Mouse (Mus musculus) heart, embryonic 10.5 days (tissue): ENCODE results near the gene Ces2h. TPM values are rescaled to one million over a fixed set of nuclear protein-coding genes. Genes with fewer than 3 reads are reported as not detected.
A peak's percentile ranks its signal among the peaks of the same experiment; 100 is the strongest.

Source experiments
- DNase-seq: peaks from one replicate; pipeline ENCODE4 v3.0.0-alpha.2; 2017; ENCODE audit warnings: low spot score
- H3K27ac ChIP-seq: fragments of 300-500 bp; sonication (generic); 2 replicates; pipeline ENCODE4 v1.5.1; 2016; ENCODE audit warnings: mild to moderate bottlenecking
- H3K27me3 ChIP-seq: fragments of 300-500 bp; sonication (generic); 2 replicates; pipeline ENCODE4 v1.6.1; 2016; ENCODE audit warnings: mild to moderate bottlenecking; ENCODE audit not compliant: poor library complexity, insufficient read depth, severe bottlenecking
- H3K36me3 ChIP-seq: fragments of 300-500 bp; sonication (generic); 2 replicates; pipeline ENCODE4 v1.6.1; 2016; ENCODE audit warnings: mild to moderate bottlenecking, moderate library complexity
- H3K4me1 ChIP-seq: fragments of 300-500 bp; sonication (generic); 2 replicates; pipeline ENCODE4 v1.6.1; 2016; ENCODE audit warnings: mild to moderate bottlenecking
- H3K4me3 ChIP-seq: fragments of 300-500 bp; sonication (generic); 2 replicates; pipeline ENCODE4 v1.5.1; 2016; ENCODE audit warnings: mild to moderate bottlenecking, moderate library complexity
- H3K9me3 ChIP-seq: fragments of 300-500 bp; sonication (generic); 2 replicates; pipeline ENCODE4 v1.6.1; 2016; ENCODE audit warnings: mild to moderate bottlenecking, moderate library complexity
- WGBS: fragments of 180-500 bp; shearing (Covaris S2); methylation state at CpG from one replicate; pipeline ENCODE4 v1.1.7; 2016; 5-methylcytosine and 5-hydroxymethylcytosine counted together
- polyA plus RNA-seq: library from polyadenylated mRNA; unstranded; fragments of >200 nt; fragmentation: Nextera tagmentation; extraction: Ambion mirVana; gene quantifications from 2 replicates; pipeline ENCODE4 v1.2.1, GENCODE M21; 2016

Ces2h gene
- polyA plus RNA-seq = not detected in 2 replicates

GRCm38 (mm10) chr8:105000586-105000985 lies at the start of gene Ces2h:
Ces2h (plus strand) TSS chr8:105000853.
- Histone ChIP-seq H3K4me1 (no peaks in the 10 kb centered on the region), H3K27ac (no peak within 1 kb of the TSS), H3K36me3 (no peaks in the 10 kb centered on the region), H3K9me3 (0 out of 2 replicates have a peak, but pooled peaks cover 3% of the 10 kb centered on the region), H3K4me3 (no peak within 1 kb of the TSS), H3K27me3 (no peaks in the 10 kb centered on the region)
- 78% methylated on average over 7 of the region's 7 CpGs for WGBS
- DNase-seq = no peak

GRCm38 (mm10) chr8:104961537-104961961 lies 39.1 kb upstream of the Ces2h start, which contains the start of gene Ces2g:
Ces2g (plus strand) TSS chr8:104961718.
- H3K36me3 ChIP-seq = no peaks in the 10 kb centered on the region
- H3K4me3 ChIP-seq = no peak within 1 kb of the TSS
- WGBS = 64% methylated on average over 5 of the region's 5 CpGs
- H3K27ac ChIP-seq = no peak within 1 kb of the TSS
- no peaks in the 10 kb centered on the region for H3K9me3 ChIP-seq
- no peak for DNase-seq
- no peaks in the 10 kb centered on the region for H3K4me1 ChIP-seq
- H3K27me3 ChIP-seq = no peaks in the 10 kb centered on the region

GRCm38 (mm10) chr8:104962229-104962901 lies 38.3 kb upstream of the Ces2h start:
- DNase-seq = no peak
- Histone ChIP-seq H3K4me3 (no peak overlapping the region), H3K36me3 (no peaks in the 10 kb centered on the region), H3K27ac (no peak overlapping the region), H3K4me1 (no peaks in the 10 kb centered on the region), H3K27me3 (no peaks in the 10 kb centered on the region), H3K9me3 (no peaks in the 10 kb centered on the region)
- 63% methylated on average over 8 of the region's 8 CpGs for WGBS

- Histone ChIP-seq H3K27me3 (no peaks in the 10 kb centered on the region), H3K4me1 (no peaks in the 10 kb centered on the region), H3K9me3 (no peaks in the 10 kb centered on the region), H3K27ac (no peak overlapping the region), H3K36me3 (no peaks in the 10 kb centered on the region), H3K4me3 (no peak overlapping the region)
- WGBS = 84% methylated on average over 4 of the region's 4 CpGs
- no peak for DNase-seq
These were observed 37.2 kb upstream of the Ces2h start for GRCm38 (mm10) chr8:104963375-104963894.

- Histone ChIP-seq H3K9me3 (no peaks in the 10 kb centered on the region), H3K27me3 (no peaks in the 10 kb centered on the region), H3K4me3 (no peak overlapping the region), H3K4me1 (no peaks in the 10 kb centered on the region), H3K27ac (no peak overlapping the region), H3K36me3 (no peaks in the 10 kb centered on the region)
- DNase-seq = no peak
- WGBS = 83% methylated on average over 5 of the region's 5 CpGs
These were observed 16.5 kb upstream of the Ces2h start for GRCm38 (mm10) chr8:104984126-104984525.

GRCm38 (mm10) chr8:104984942-104985341 lies 15.7 kb upstream of the Ces2h start:
- 85% methylated on average over 2 of the region's 2 CpGs for WGBS
- no peak for DNase-seq
- no peaks in the 10 kb centered on the region for H3K27me3 ChIP-seq

GRCm38 (mm10) chr8:104998191-104998590 lies 2.5 kb upstream of the Ces2h start:
- Histone ChIP-seq H3K27ac (no peak overlapping the region), H3K9me3 (0 out of 2 replicates have a peak, but pooled peaks cover 3% of the 10 kb centered on the region), H3K4me3 (no peak overlapping the region), H3K36me3 (no peaks in the 10 kb centered on the region), H3K4me1 (no peaks in the 10 kb centered on the region), H3K27me3 (no peaks in the 10 kb centered on the region)
- no peak for DNase-seq
- 79% methylated on average over 6 of the region's 6 CpGs for WGBS

More at GRCm38 (mm10) chr8:104984942-104985341, 15.7 kb upstream of the Ces2h start:
- Histone ChIP-seq H3K4me3 (no peak overlapping the region), H3K4me1 (no peaks in the 10 kb centered on the region), H3K27ac (no peak overlapping the region), H3K36me3 (no peaks in the 10 kb centered on the region), H3K9me3 (no peaks in the 10 kb centered on the region)

GRCm38 (mm10) chr8:104999183-104999582 lies 1.5 kb upstream of the Ces2h start:
- Histone ChIP-seq H3K4me1 (no peaks in the 10 kb centered on the region), H3K27ac (no peak overlapping the region), H3K4me3 (no peak overlapping the region), H3K9me3 (0 out of 2 replicates have a peak, but pooled peaks cover 3% of the 10 kb centered on the region), H3K27me3 (no peaks in the 10 kb centered on the region), H3K36me3 (no peaks in the 10 kb centered on the region)
- DNase-seq = no peak
- WGBS = 77% methylated on average over 6 of the region's 6 CpGs

- no peak overlapping the region for H3K27ac ChIP-seq
- no peak overlapping the region for H3K4me3 ChIP-seq
- H3K36me3 ChIP-seq = no peaks in the 10 kb centered on the region
- H3K9me3 ChIP-seq = peaks cover 6% of the 10 kb centered on the region; the same call in 1 of the 2 replicates
- WGBS = 78% methylated on average over 2 of the region's 2 CpGs
- no peak for DNase-seq
- H3K4me1 ChIP-seq = no peaks in the 10 kb centered on the region
- no peaks in the 10 kb centered on the region for H3K27me3 ChIP-seq
These were observed 9.3 kb downstream of the Ces2h start for GRCm38 (mm10) chr8:105010000-105010399.

- DNase-seq = peak; percentile 50
- no peaks in the 10 kb centered on the region for H3K4me1 ChIP-seq
- H3K36me3 ChIP-seq = no peaks in the 10 kb centered on the region
- H3K27me3 ChIP-seq = no peaks in the 10 kb centered on the region
- no peak overlapping the region for H3K4me3 ChIP-seq
- H3K9me3 ChIP-seq = peaks cover 6% of the 10 kb centered on the region; the same call in 1 of the 2 replicates
- H3K27ac ChIP-seq = no peak overlapping the region
- WGBS = 72% methylated on average over 12 of the region's 12 CpGs
These were observed 10.5 kb downstream of the Ces2h start for GRCm38 (mm10) chr8:105011136-105011535.

- peak; percentile 68 for DNase-seq
- WGBS = 75% methylated on average over 5 of the region's 5 CpGs
- Histone ChIP-seq H3K4me3 (no peak overlapping the region), H3K27me3 (no peaks in the 10 kb centered on the region), H3K9me3 (no peaks in the 10 kb centered on the region), H3K36me3 (no peaks in the 10 kb centered on the region), H3K4me1 (no peaks in the 10 kb centered on the region), H3K27ac (no peak overlapping the region)
These were observed 13.7 kb downstream of the Ces2h start for GRCm38 (mm10) chr8:105014391-105014790.

GRCm38 (mm10) chr8:105021954-105022353 lies 21.3 kb downstream of the Ces2h start:
- 81% methylated on average over 1 of the region's 1 CpGs for WGBS

GRCm38 (mm10) chr8:105023087-105023486 lies 22.4 kb downstream of the Ces2h start:
- H3K4me1 ChIP-seq = no peaks in the 10 kb centered on the region
- DNase-seq = no peak
- 62% methylated on average over 1 of the region's 1 CpGs for WGBS
- H3K4me3 ChIP-seq = no peak overlapping the region
- H3K36me3 ChIP-seq = no peaks in the 10 kb centered on the region
- no peak overlapping the region for H3K27ac ChIP-seq
- no peaks in the 10 kb centered on the region for H3K27me3 ChIP-seq
- 0 out of 2 replicates have a peak, but pooled peaks cover 2% of the 10 kb centered on the region for H3K9me3 ChIP-seq

More at GRCm38 (mm10) chr8:105021954-105022353, 21.3 kb downstream of the Ces2h start:
- H3K4me1 ChIP-seq = no peaks in the 10 kb centered on the region
- H3K4me3 ChIP-seq = no peak overlapping the region
- no peaks in the 10 kb centered on the region for H3K36me3 ChIP-seq
- no peaks in the 10 kb centered on the region for H3K9me3 ChIP-seq
- H3K27me3 ChIP-seq = no peaks in the 10 kb centered on the region
- DNase-seq = no peak
- no peak overlapping the region for H3K27ac ChIP-seq
